Mouse (Mus musculus): ENCODE results near the gene Pdgfb.

GRCm38 (mm10) chr15:79951730-79952503 is 62.9 kb downstream of the Pdgfb start:
- TF ChIP-seq ETS1 (IDR thresholded peaks at IDR 0.05; ENCODE audit: low read depth, low read length) (no peak), USF1 (IDR thresholded peaks at IDR 0.05; ENCODE audit: low read depth, low read length) (no peak), SIN3A (IDR thresholded peaks at IDR 0.05; ENCODE audit: low read length) (no peak), UBTF (IDR thresholded peaks at IDR 0.05; ENCODE audit: borderline replicate concordance, insufficient read depth, low read depth, low read length) (no peak), JUND (IDR thresholded peaks at IDR 0.05; ENCODE audit: low read depth, low read length) (no peak)

Data from MEL (cell line).